Mouse (Mus musculus): ENCODE results near the gene Foxp4. TPM values are rescaled to one million over a fixed set of nuclear protein-coding genes. Genes with fewer than 3 reads are reported as not detected.
A peak's percentile ranks its signal among the peaks of the same experiment; 100 is the strongest.

Gene Foxp4
- total and polyA plus RNA-seq, 3 experiments = 3.3 to 41.7 (median 9.9) TPM

- dilution Hi-C loops (cut with MboI; ENCODE audit: extremely low pct_ligation_motif_present, extremely low pct_unique_long_range_greater_than_20kb, low sequenced_read_pairs) = no loop called here
- in situ Hi-C loops (cut with MboI; ENCODE audit: low pct_ligation_motif_present, low pct_unique_long_range_greater_than_20kb, low sequenced_read_pairs) = no loop called here
- peaks cover 8 to 40% of the 10 kb centered on the region in 2 experiments for H3K4me1 ChIP-seq (ENCODE audit: control insufficient read depth in 1 of 2, insufficient read depth in 2 of 2)
- H3K4me2 ChIP-seq (ENCODE audit: insufficient read depth, low read depth, poor library complexity, severe bottlenecking) = peak overlapping the region; percentile 90
- H3K27me3 ChIP-seq (replicated peaks) = no peaks in the 10 kb centered on the region
- H3K27ac ChIP-seq (ENCODE audit: insufficient read depth, low read depth) = peak overlapping the region; percentile 88
- peak; percentile 75 for DNase-seq (ENCODE audit: extremely low read depth)
- H3K9me3 ChIP-seq (replicated peaks; ENCODE audit: low read length) = no peaks in the 10 kb centered on the region
- no peak for TF ChIP-seq JUN (IDR thresholded peaks at IDR 0.05; ENCODE audit: insufficient read depth, low read depth, low read length)
- TF ChIP-seq SMC3 (IDR thresholded peaks at IDR 0.05; ENCODE audit: low read depth, low read length) = no peak
- TF ChIP-seq CHD1 (IDR thresholded peaks at IDR 0.05; ENCODE audit: low read depth, low read length) = no peak
- TF ChIP-seq HCFC1 (IDR thresholded peaks at IDR 0.05; ENCODE audit: low read depth, low read length) = 0 out of 2 replicates have a peak, but pooled peaks have one; percentile 3
- TF ChIP-seq NRF1 (IDR thresholded peaks at IDR 0.05; ENCODE audit: low read depth, low read length) = no peak
- no peak for TF ChIP-seq USF1 (IDR thresholded peaks at IDR 0.05; ENCODE audit: low read depth, low read length)
- peak; percentile 36 for TF ChIP-seq IRF4 (IDR thresholded peaks at IDR 0.05; ENCODE audit: low read depth, low read length)
- no peak for TF ChIP-seq MAX (IDR thresholded peaks at IDR 0.05; ENCODE audit: low read length)
- TF ChIP-seq ELF1 (IDR thresholded peaks at IDR 0.05; ENCODE audit: low read depth, low read length) = no peak
- TF ChIP-seq RCOR1 (conservative IDR thresholded peaks at IDR 0.05; ENCODE audit: low read depth, low read length) = no peak; the same call in 1 of the 2 replicates
- TF ChIP-seq ZC3H11A (IDR thresholded peaks at IDR 0.05; ENCODE audit: low read depth, low read length) = no peak
- no peak for TF ChIP-seq GABPA (IDR thresholded peaks at IDR 0.05; ENCODE audit: insufficient replicate concordance, low read depth, low read length)
- TF ChIP-seq CTCF (conservative IDR thresholded peaks at IDR 0.05 in 1 of 2, IDR thresholded peaks at IDR 0.05 in 1 of 2; ENCODE audit: low read depth in 2 of 2, low read length in 2 of 2) = no peak
- no peak for TF ChIP-seq POLR2A (IDR thresholded peaks at IDR 0.05; ENCODE audit: low read depth, low read length)
- 0 out of 2 replicates have a peak, but pooled peaks have one; percentile 31 for TF ChIP-seq KAT2A (IDR thresholded peaks at IDR 0.05; ENCODE audit: insufficient replicate concordance, low read length)
- TF ChIP-seq EP300 (IDR thresholded peaks at IDR 0.05; ENCODE audit: low read length) = peak; percentile 53; the same call in 1 of the 2 replicates
- TF ChIP-seq PAX5 (IDR thresholded peaks at IDR 0.05; ENCODE audit: low read length) = no peak
- TF ChIP-seq ZKSCAN1 (IDR thresholded peaks at IDR 0.05; ENCODE audit: borderline replicate concordance, low read depth, low read length) = no peak
- 0 out of 2 replicates have a peak, but pooled peaks have one; percentile 7 for TF ChIP-seq MAZ (IDR thresholded peaks at IDR 0.05; ENCODE audit: low read depth, low read length)
- no peak for TF ChIP-seq MAFK (IDR thresholded peaks at IDR 0.05; ENCODE audit: insufficient replicate concordance, low read length)
- TF ChIP-seq POLR2AphosphoS2 (IDR thresholded peaks at IDR 0.05; ENCODE audit: low read depth, low read length) = no peak
- TF ChIP-seq UBTF (IDR thresholded peaks at IDR 0.05; ENCODE audit: low read depth, low read length) = no peak
- TF ChIP-seq MXI1 (IDR thresholded peaks at IDR 0.05; ENCODE audit: low read depth, low read length) = no peak
- no peak for TF ChIP-seq E2F4 (IDR thresholded peaks at IDR 0.05; ENCODE audit: insufficient replicate concordance, low read depth, low read length)
- no peak for TF ChIP-seq ZMIZ1 (IDR thresholded peaks at IDR 0.05; ENCODE audit: low read depth, low read length)
- TF ChIP-seq USF2 (conservative IDR thresholded peaks at IDR 0.05; ENCODE audit: low read depth, low read length) = no peak
- TF ChIP-seq NELFE (IDR thresholded peaks at IDR 0.05; ENCODE audit: low read depth, low read length) = no peak
- no peak for TF ChIP-seq RAD21 (IDR thresholded peaks at IDR 0.05; ENCODE audit: low read depth, low read length)
- TF ChIP-seq TBP (conservative IDR thresholded peaks at IDR 0.05; ENCODE audit: low read depth, low read length) = 0 out of 2 replicates have a peak, but pooled peaks have one; percentile 30
- TF ChIP-seq BHLHE40 (IDR thresholded peaks at IDR 0.05; ENCODE audit: low read depth, low read length) = 0 out of 2 replicates have a peak, but pooled peaks have one; percentile 24
- peak; percentile 74 for TF ChIP-seq ZNF384 (IDR thresholded peaks at IDR 0.05; ENCODE audit: low read depth, low read length)
- no peak for TF ChIP-seq JUND (conservative IDR thresholded peaks at IDR 0.05; ENCODE audit: low read depth, low read length)
- TF ChIP-seq MEF2A (IDR thresholded peaks at IDR 0.05; ENCODE audit: borderline replicate concordance, low read depth, low read length) = peak; percentile 49; the same call in 1 of the 2 replicates
- TF ChIP-seq SIN3A (IDR thresholded peaks at IDR 0.05; ENCODE audit: low read length) = peak; percentile 16
- TF ChIP-seq ETS1 (conservative IDR thresholded peaks at IDR 0.05; ENCODE audit: low read depth, low read length) = no peak; the same call in 1 of the 2 replicates
- TF ChIP-seq TCF12 (IDR thresholded peaks at IDR 0.05; ENCODE audit: low read depth, low read length) = peak; percentile 10; the same call in 1 of the 2 replicates
- TF ChIP-seq MYC (IDR thresholded peaks at IDR 0.05; ENCODE audit: low read depth, low read length) = no peak
- TF ChIP-seq CHD2 (IDR thresholded peaks at IDR 0.05; ENCODE audit: low read length) = peak; percentile 12; the same call in 1 of the 2 replicates
- H3K9ac ChIP-seq (ENCODE audit: insufficient read depth, low read depth) = peak overlapping the region; percentile 85
- H3K36me3 ChIP-seq (replicated peaks in 1 of 2; ENCODE audit: control insufficient read depth in 1 of 2, insufficient read depth in 1 of 2, low read length in 1 of 2) = peaks cover 0 to 27% of the 10 kb centered on the region in 2 experiments
- H3K4me3 ChIP-seq (replicated peaks in 1 of 3; ENCODE audit: low read depth in 2 of 3, low read length in 2 of 3, poor library complexity in 1 of 3) = peak overlapping the region; percentile 66 to 83 (median 73)
- H3K79me2 ChIP-seq (replicated peaks; ENCODE audit: control insufficient read depth, extremely low read depth, insufficient read depth, poor library complexity, severe bottlenecking) = peaks cover 15% of the 10 kb centered on the region
Measured at GRCm38 (mm10) chr17:47925340-47925926, 988 bp upstream of the Foxp4 start.
